9 mouse cellular contexts compared by ENCODE assay signal in the genomic region with DNA sequence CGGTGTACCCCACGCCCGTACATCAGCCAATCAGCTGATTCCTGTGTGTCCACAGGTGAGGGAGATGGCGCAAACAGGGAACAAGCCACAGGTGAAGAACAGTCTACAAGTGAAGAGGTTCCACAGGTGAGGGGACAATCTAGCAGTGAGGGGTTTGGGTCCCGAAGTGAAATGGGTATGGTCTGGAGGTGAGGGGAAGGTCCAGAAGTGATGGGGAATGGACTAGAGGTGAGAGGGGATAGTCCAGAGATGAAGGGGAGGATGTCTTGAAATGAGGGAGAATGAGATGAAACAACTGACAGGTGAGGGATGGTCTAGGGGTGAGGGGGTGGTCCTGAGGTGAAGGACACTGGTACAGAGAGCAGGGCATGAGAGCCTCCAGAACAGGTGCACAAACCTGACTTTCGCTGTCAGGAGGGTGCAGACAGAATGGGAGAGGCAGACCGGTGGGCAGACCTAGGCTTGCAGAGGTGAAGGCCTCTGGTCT. TPM values are rescaled to one million over a fixed set of nuclear protein-coding genes. Genes with fewer than 3 reads are reported as not detected.
DNase-seq lines count a peak whose midpoint lies in the region; ATAC-seq and TF ChIP-seq lines count a peak whose summit lies in the region.
"Had no signal": no experiment of that assay in that cellular context is flagged by ENCODE, and none has a peak within 500 bp of the region (broad histone marks: within the 10 kb centered on the region; RNA-seq: fewer than 3 reads in every experiment).

No protein-coding gene starts in this region.

- H3K79me2 ChIP-seq in liver, adult 2 months (ENCODE audit: control insufficient read depth, insufficient read depth, low read length): peaks cover 10% of the 10 kb centered on the region; the same call in 1 of the 2 replicates

- no peaks in the 10 kb centered on the region for H3K36me3 ChIP-seq in liver, adult 2 months (ENCODE audit: control insufficient read depth, insufficient read depth, low read length)
- H3K36me3 ChIP-seq in embryonic facial prominence, embryonic 14.5 days (ENCODE audit: control insufficient read depth, insufficient read depth, low read length): no peaks in the 10 kb centered on the region; the same call in 1 of the 2 replicates
- H3K36me3 ChIP-seq in intestine, embryonic 15.5 days: no peaks in the 10 kb centered on the region
- peaks cover 1% of the 10 kb centered on the region for H3K36me3 ChIP-seq in neural tube, embryonic 13.5 days

- peaks cover 5% of the 10 kb centered on the region; the same call in 1 of the 2 replicates for H3K4me1 ChIP-seq in liver, adult 2 months (ENCODE audit: control insufficient read depth, insufficient read depth, low read length)
- peaks cover 16% of the 10 kb centered on the region for H3K4me1 ChIP-seq in embryonic facial prominence, embryonic 14.5 days (ENCODE audit: control insufficient read depth, insufficient read depth, low read length)
- H3K4me1 ChIP-seq in intestine, embryonic 15.5 days (replicated peaks): peaks cover 27% of the 10 kb centered on the region
- H3K4me1 ChIP-seq in neural tube, embryonic 13.5 days (replicated peaks): peaks cover 30% of the 10 kb centered on the region

- no peak overlapping the region for H3K27ac ChIP-seq in liver, adult 2 months (replicated peaks; ENCODE audit: insufficient read depth, low read depth, low read length)
- H3K27ac ChIP-seq in embryonic facial prominence, embryonic 14.5 days (replicated peaks; ENCODE audit: low read depth, low read length): peak overlapping the region; percentile 63; the same call in 1 of the 2 replicates
- H3K27ac ChIP-seq in intestine, embryonic 15.5 days: no peak overlapping the region
- H3K27ac ChIP-seq in neural tube, embryonic 13.5 days (replicated peaks): no peak overlapping the region

- H3K9ac ChIP-seq in liver, adult 2 months (ENCODE audit: low read depth, low read length): peak overlapping the region; percentile 84; the same call in 1 of the 2 replicates
- H3K9ac ChIP-seq in embryonic facial prominence, embryonic 14.5 days (ENCODE audit: low read depth, low read length): peak overlapping the region; percentile 95
- peak overlapping the region; percentile 93 for H3K9ac ChIP-seq in intestine, embryonic 15.5 days
- H3K9ac ChIP-seq in neural tube, embryonic 13.5 days: peak overlapping the region; percentile 89

- peak; percentile 5 for ATAC-seq in embryonic facial prominence, embryonic 14.5 days (ENCODE audit: low read depth)
- peak; percentile 18 for ATAC-seq in intestine, embryonic 15.5 days
- peak; percentile 40 for ATAC-seq in neural tube, embryonic 13.5 days (ENCODE audit: low read depth)

- H3K4me2 ChIP-seq in embryonic facial prominence, embryonic 14.5 days (ENCODE audit: low read depth, low read length): peak overlapping the region; percentile 68
- peak overlapping the region; percentile 78 for H3K4me2 ChIP-seq in intestine, embryonic 15.5 days (replicated peaks)
- peak overlapping the region; percentile 80 for H3K4me2 ChIP-seq in neural tube, embryonic 13.5 days

- H3K4me3 ChIP-seq in liver, adult 2 months (ENCODE audit: insufficient read depth, low read depth, low read length): peak overlapping the region; percentile 91
- peak overlapping the region; percentile 97 for H3K4me3 ChIP-seq in embryonic facial prominence, embryonic 14.5 days (ENCODE audit: low read depth, low read length)
- H3K4me3 ChIP-seq in intestine, embryonic 15.5 days (replicated peaks): peak overlapping the region; percentile 94
- H3K4me3 ChIP-seq in neural tube, embryonic 13.5 days: peak overlapping the region; percentile 89

- DNase-seq in liver, adult 2 months (ENCODE audit: extremely low read depth, low read depth, low spot score): peak; percentile 13
- DNase-seq in liver: no peak
- DNase-seq in embryonic facial prominence, embryonic 14.5 days (ENCODE audit: low spot score): no peak
- no peak for DNase-seq in embryo, embryonic 11 days
- DNase-seq in cerebellum, adult 8-10 months: no peak
- DNase-seq in B cell, adult 2 months: no peak

- 32% methylated on average over 7 of the region's 7 CpGs for WGBS in liver, adult 2 months
- 22% methylated on average over 7 of the region's 7 CpGs for WGBS in embryonic facial prominence, embryonic 14.5 days
- WGBS in intestine, embryonic 15.5 days: 25% methylated on average over 7 of the region's 7 CpGs
- 26% methylated on average over 7 of the region's 7 CpGs for WGBS in neural tube, embryonic 13.5 days

- no peak for TF ChIP-seq CTCF in liver, adult 2 months (IDR thresholded peaks at IDR 0.05; ENCODE audit: low read depth, low read length)

- no peak for TF ChIP-seq POLR2A in liver, adult 2 months (IDR thresholded peaks at IDR 0.05; ENCODE audit: extremely low read depth, insufficient read depth, low read length)

- no peaks in the 10 kb centered on the region for H3K27me3 ChIP-seq in liver, adult 2 months (ENCODE audit: control insufficient read depth, insufficient read depth, low read length)
- H3K27me3 ChIP-seq in embryonic facial prominence, embryonic 14.5 days (replicated peaks; ENCODE audit: control insufficient read depth, insufficient read depth, low read length): no peaks in the 10 kb centered on the region
- no peaks in the 10 kb centered on the region for H3K27me3 ChIP-seq in intestine, embryonic 15.5 days (replicated peaks)
- no peaks in the 10 kb centered on the region for H3K27me3 ChIP-seq in neural tube, embryonic 13.5 days

- H3K9me3 ChIP-seq in embryonic facial prominence, embryonic 14.5 days (ENCODE audit: control insufficient read depth, low read length): no peaks in the 10 kb centered on the region
- no peaks in the 10 kb centered on the region for H3K9me3 ChIP-seq in intestine, embryonic 15.5 days
- no peaks in the 10 kb centered on the region for H3K9me3 ChIP-seq in neural tube, embryonic 13.5 days

RNA-seq across cellular contexts. Expression of gene Mier2, which starts 0.3 kb away (rescaled TPM):
- 5.9 and 8.2 TPM in 2 replicates for total RNA-seq in liver, adult 2 months (2014; rRNA removed)
- polyA plus RNA-seq in liver, adult 2 months (2012; rRNA removed): 22.2 and 35.3 TPM in 2 replicates
- polyA plus RNA-seq in embryonic facial prominence, embryonic 14.5 days (2014; fragmentation: Nextera tagmentation; extraction: Ambion mirVana): 44.6 and 50.9 TPM in 2 replicates
- polyA plus RNA-seq in intestine, embryonic 15.5 days (2015; fragmentation: Nextera tagmentation; extraction: Ambion mirVana): 40.5 and 44.3 TPM in 2 replicates
- polyA plus RNA-seq in neural tube, embryonic 13.5 days (2015; fragmentation: Nextera tagmentation; extraction: Ambion mirVana): 58.8 and 59.5 TPM in 2 replicates

RNA-seq across cellular contexts. Expression of gene Plpp2, which starts 21.7 kb away (rescaled TPM):
- total RNA-seq in liver, adult 2 months (2014; rRNA removed): 16.2 and 32.2 TPM in 2 replicates
- polyA plus RNA-seq in liver, adult 2 months (2012; rRNA removed): 29.9 and 33.7 TPM in 2 replicates
- 18.1 and 19.9 TPM in 2 replicates for polyA plus RNA-seq in embryonic facial prominence, embryonic 14.5 days (2014; fragmentation: Nextera tagmentation; extraction: Ambion mirVana)
- 106 and 121 TPM in 2 replicates for polyA plus RNA-seq in intestine, embryonic 15.5 days (2015; fragmentation: Nextera tagmentation; extraction: Ambion mirVana)
- polyA plus RNA-seq in neural tube, embryonic 13.5 days (2015; fragmentation: Nextera tagmentation; extraction: Ambion mirVana): 15.4 and 17.5 TPM in 2 replicates

RNA-seq across cellular contexts. Expression of gene Theg, which starts 31.9 kb away (rescaled TPM):
- total RNA-seq in liver, adult 2 months (2014; rRNA removed): not detected in 2 replicates
- not detected in 2 replicates for polyA plus RNA-seq in liver, adult 2 months (2012; rRNA removed)
- not detected in 2 replicates for polyA plus RNA-seq in embryonic facial prominence, embryonic 14.5 days (2014; fragmentation: Nextera tagmentation; extraction: Ambion mirVana)
- polyA plus RNA-seq in intestine, embryonic 15.5 days (2015; fragmentation: Nextera tagmentation; extraction: Ambion mirVana): not detected in 2 replicates
- not detected in 2 replicates for polyA plus RNA-seq in neural tube, embryonic 13.5 days (2015; fragmentation: Nextera tagmentation; extraction: Ambion mirVana)
- polyA plus RNA-seq: brain, embryonic 14.5 days had no signal

RNA-seq across cellular contexts. Expression of gene C2cd4c, which starts 58.5 kb away (rescaled TPM):
- total RNA-seq in liver, adult 2 months (2014; rRNA removed): not detected in 2 replicates
- 0.06 and 0.10 TPM in 2 replicates for polyA plus RNA-seq in liver, adult 2 months (2012; rRNA removed)
- 0.09 TPM in 1 of 2 replicates, not detected in the other for polyA plus RNA-seq in embryonic facial prominence, embryonic 14.5 days (2014; fragmentation: Nextera tagmentation; extraction: Ambion mirVana)
- polyA plus RNA-seq in intestine, embryonic 15.5 days (2015; fragmentation: Nextera tagmentation; extraction: Ambion mirVana): 0.05 and 0.06 TPM in 2 replicates
- 0.11 and 0.17 TPM in 2 replicates for polyA plus RNA-seq in neural tube, embryonic 13.5 days (2015; fragmentation: Nextera tagmentation; extraction: Ambion mirVana)
